Mouse (Mus musculus) stomach, postnatal 0 days (tissue): ENCODE data around the gene Btbd8.

Source experiments
- CTCF ChIP-seq: IDR thresholded peaks from 2 replicates; pipeline ENCODE4 v1.5.1; 2016; ENCODE audit warnings: antibody characterized with exemption, low read depth, mild to moderate bottlenecking, moderate library complexity
- EP300 ChIP-seq: optimal IDR thresholded peaks from 2 replicates; pipeline ENCODE3; 2016; ENCODE audit warnings: antibody characterized with exemption

DNA sequence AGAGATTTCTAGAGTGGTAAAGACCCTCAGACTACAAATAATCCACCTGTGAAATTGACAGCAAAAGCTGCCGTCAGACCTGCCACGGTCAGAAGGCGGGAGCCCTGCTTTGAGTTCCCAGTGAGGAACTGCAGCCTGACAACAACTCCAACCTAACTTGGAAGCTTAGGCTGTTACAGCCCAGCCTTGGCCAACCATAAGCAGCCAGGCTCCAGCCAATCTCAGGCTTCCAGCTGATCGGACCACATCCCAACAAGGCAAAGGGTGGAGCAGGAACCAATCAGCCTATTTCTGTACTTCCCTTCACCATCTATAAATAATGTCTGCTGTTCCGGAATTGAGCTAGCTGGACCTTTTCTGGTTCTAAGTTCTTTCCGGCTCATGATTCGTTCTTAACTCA lies 84.1 kb downstream of the Btbd8 start:
- TF ChIP-seq CTCF (no peak), EP300 (no peak)
